Mouse (Mus musculus): ENCODE results near the gene Cpsf7. TPM values are rescaled to one million over a fixed set of nuclear protein-coding genes. Genes with fewer than 3 reads are reported as not detected.

The Cpsf7 gene
- polyA plus RNA-seq, 1 experiment from 2014 or later, result 33.1 TPM

GRCm38 (mm10) chr19:10590301-10590700, 65.2 kb downstream of the Cpsf7 start:
- H3K9me3 ChIP-seq (replicated peaks; ENCODE audit: control insufficient read depth, low read length), result no peaks in the 10 kb centered on the region
- H3K4me1 ChIP-seq (ENCODE audit: control insufficient read depth, insufficient read depth, low read length), result no peaks in the 10 kb centered on the region
- H3K36me3 ChIP-seq (ENCODE audit: control insufficient read depth, insufficient read depth), result peaks cover 6% of the 10 kb centered on the region
- H3K4me3 ChIP-seq (ENCODE audit: low read length), result no peak overlapping the region
- no peak overlapping the region for H3K9ac ChIP-seq (ENCODE audit: low read length)
- 70% methylated on average over 3 of the region's 3 CpGs for WGBS
- no peak for ATAC-seq (replicated peaks; ENCODE audit: extremely low read depth, insufficient read depth, low FRiP score)
- H3K27ac ChIP-seq (ENCODE audit: low read length), result no peak overlapping the region
- no peaks in the 10 kb centered on the region for H3K27me3 ChIP-seq (ENCODE audit: control insufficient read depth, insufficient read depth, low read length)
- no peak overlapping the region for H3K4me2 ChIP-seq (ENCODE audit: low read depth, low read length)

- no peaks in the 10 kb centered on the region for H3K27me3 ChIP-seq (ENCODE audit: control insufficient read depth, insufficient read depth, low read length)
- H3K4me2 ChIP-seq (ENCODE audit: low read depth, low read length), result no peak overlapping the region
- ATAC-seq (replicated peaks; ENCODE audit: extremely low read depth, insufficient read depth, low FRiP score), result no peak
- H3K4me3 ChIP-seq (ENCODE audit: low read length), result no peak overlapping the region
- H3K27ac ChIP-seq (ENCODE audit: low read length), result no peak overlapping the region
- no peak overlapping the region for H3K9ac ChIP-seq (ENCODE audit: low read length)
- no peaks in the 10 kb centered on the region for H3K9me3 ChIP-seq (replicated peaks; ENCODE audit: control insufficient read depth, low read length)
- 88% methylated on average over 6 of the region's 6 CpGs for WGBS
- no peaks in the 10 kb centered on the region for H3K4me1 ChIP-seq (ENCODE audit: control insufficient read depth, insufficient read depth, low read length)
- peaks cover 6% of the 10 kb centered on the region for H3K36me3 ChIP-seq (ENCODE audit: control insufficient read depth, insufficient read depth)
Measured at GRCm38 (mm10) chr19:10591659-10592377, 66.8 kb downstream of the Cpsf7 start.

Other genes starting within 250 kb of the Cpsf7 start
- gene Dagla, start 220.4 kb upstream of the Cpsf7 start, polyA plus RNA-seq (2015; fragmentation: Nextera tagmentation; extraction: Ambion mirVana), result 0.89 and 0.92 TPM in 2 replicates
- 0.49 and 0.80 TPM in 2 replicates for gene Syt7, start 136.2 kb upstream of the Cpsf7 start, polyA plus RNA-seq (2015; fragmentation: Nextera tagmentation; extraction: Ambion mirVana)
- gene Lrrc10b, start 67.8 kb upstream of the Cpsf7 start, polyA plus RNA-seq (2015; fragmentation: Nextera tagmentation; extraction: Ambion mirVana), result 0.21 and 0.31 TPM in 2 replicates
- gene Ppp1r32, start 42.3 kb upstream of the Cpsf7 start, polyA plus RNA-seq (2015; fragmentation: Nextera tagmentation; extraction: Ambion mirVana), result 0.13 and 1.00 TPM in 2 replicates
- gene Sdhaf2, start 876 bp downstream of the Cpsf7 start, polyA plus RNA-seq (2015; fragmentation: Nextera tagmentation; extraction: Ambion mirVana), result 53.6 and 54.6 TPM in 2 replicates
- gene Tmem216, start 31.0 kb downstream of the Cpsf7 start, polyA plus RNA-seq (2015; fragmentation: Nextera tagmentation; extraction: Ambion mirVana), result 17.0 and 20.7 TPM in 2 replicates
- 20.6 and 22.8 TPM in 2 replicates for gene Cyb561a3, start 51.9 kb downstream of the Cpsf7 start, polyA plus RNA-seq (2015; fragmentation: Nextera tagmentation; extraction: Ambion mirVana)
- 25.1 TPM in 2 replicates for gene Tmem138, start 52.1 kb downstream of the Cpsf7 start, polyA plus RNA-seq (2015; fragmentation: Nextera tagmentation; extraction: Ambion mirVana)
- 276 and 277 TPM in 2 replicates for gene Ddb1, start 80.1 kb downstream of the Cpsf7 start, polyA plus RNA-seq (2015; fragmentation: Nextera tagmentation; extraction: Ambion mirVana)
- 11.4 TPM in 2 replicates for gene Tkfc, start 80.4 kb downstream of the Cpsf7 start, polyA plus RNA-seq (2015; fragmentation: Nextera tagmentation; extraction: Ambion mirVana)
- 1.7 and 2.1 TPM in 2 replicates for gene Vwce, start 108.9 kb downstream of the Cpsf7 start, polyA plus RNA-seq (2015; fragmentation: Nextera tagmentation; extraction: Ambion mirVana)
- gene Pga5, start 152.8 kb downstream of the Cpsf7 start, polyA plus RNA-seq (2015; fragmentation: Nextera tagmentation; extraction: Ambion mirVana), result not detected in 2 replicates
- 29.3 and 30.4 TPM in 2 replicates for gene Vps37c, start 163.5 kb downstream of the Cpsf7 start, polyA plus RNA-seq (2015; fragmentation: Nextera tagmentation; extraction: Ambion mirVana)
- gene Cd5, start 213.7 kb downstream of the Cpsf7 start, polyA plus RNA-seq (2015; fragmentation: Nextera tagmentation; extraction: Ambion mirVana), result 1.6 and 3.0 TPM in 2 replicates